Mouse (Mus musculus) forebrain, embryonic 14.5 days (tissue): Measurements from ENCODE around the gene Ppp1r3a. TPM values are rescaled to one million over a fixed set of nuclear protein-coding genes. Genes with fewer than 3 reads are reported as not detected.

Experiments
- ATAC-seq: fragments of 200-750 bp; cut with Nextera tagmentation; 2 replicates; pipeline ENCODE4 v1.8.0; 2017; ENCODE audit warnings: mild to moderate bottlenecking, moderate library complexity
- DNase-seq: peaks from one replicate; pipeline ENCODE4 v3.0.0-alpha.2; 2015; ENCODE audit warnings: low spot score
- H3K27ac ChIP-seq: fragments of 300-500 bp; sonication (generic); 2 replicates; pipeline ENCODE4 v1.5.1; 2014; ENCODE audit warnings: low read depth, mild to moderate bottlenecking, control low read depth, low read length, moderate library complexity
- H3K27me3 ChIP-seq: fragments of 300-500 bp; sonication (generic); replicated peaks from 2 replicates; pipeline ENCODE4 v1.6.1; 2014; ENCODE audit warnings: low read length, control low read depth, mixed read lengths; ENCODE audit not compliant: control insufficient read depth, insufficient read depth
- H3K36me3 ChIP-seq: fragments of 300-500 bp; sonication (generic); 2 replicates; pipeline ENCODE4 v1.6.1; 2014; ENCODE audit warnings: low read length, control low read depth; ENCODE audit not compliant: control insufficient read depth, insufficient read depth
- H3K4me1 ChIP-seq: fragments of 300-500 bp; sonication (generic); 2 replicates; pipeline ENCODE4 v1.6.1; 2014; ENCODE audit warnings: antibody characterized with exemption, low read length, control low read depth; ENCODE audit not compliant: control insufficient read depth, insufficient read depth
- H3K4me2 ChIP-seq: fragments of 300-500 bp; sonication (generic); 2 replicates; pipeline ENCODE4 v1.6.1; 2014; ENCODE audit warnings: mild to moderate bottlenecking, control low read depth, low read length
- H3K4me3 ChIP-seq: fragments of 300-500 bp; sonication (generic); 2 replicates; pipeline ENCODE4 v1.5.1; 2014; ENCODE audit warnings: low read depth, low read length, control low read depth
- H3K9ac ChIP-seq: fragments of 300-500 bp; sonication (generic); 2 replicates; pipeline ENCODE4 v1.6.1; 2014; ENCODE audit warnings: mild to moderate bottlenecking, low read length, control low read depth, moderate library complexity
- H3K9me3 ChIP-seq: fragments of 300-500 bp; sonication (generic); replicated peaks from 2 replicates; pipeline ENCODE4 v1.6.1; 2016; ENCODE audit warnings: low read length, control low read depth, mixed read lengths; ENCODE audit not compliant: control insufficient read depth
- WGBS: fragments of 180-500 bp; shearing (Covaris S2); extraction: QIAGEN DNeasy Blood & Tissue Kit; methylation state at CpG from one replicate; pipeline ENCODE4 v1.1.7; 2014; 5-methylcytosine and 5-hydroxymethylcytosine counted together
- polyA plus RNA-seq: library from polyadenylated mRNA; unstranded; fragments of >200 nt; fragmentation: Nextera tagmentation; extraction: Ambion mirVana; gene quantifications from 2 replicates; pipeline ENCODE4 v1.2.1, GENCODE M21; 2014

The Ppp1r3a gene
- polyA plus RNA-seq, result not detected in 2 replicates

- Histone ChIP-seq H3K4me2 (no peak within 1 kb of the TSS), H3K27ac (no peak within 1 kb of the TSS), H3K9me3 (no peaks in the 10 kb centered on the region), H3K4me3 (no peak within 1 kb of the TSS), H3K36me3 (no peaks in the 10 kb centered on the region), H3K9ac (no peak within 1 kb of the TSS), H3K4me1 (no peaks in the 10 kb centered on the region), H3K27me3 (no peaks in the 10 kb centered on the region)
- DNase-seq (no peak), ATAC-seq (no peak)
- WGBS, result 94% methylated on average over 7 of the region's 7 CpGs
Observed at GRCm38 (mm10) chr6:14754901-14755591, at the start of gene Ppp1r3a. Gene Ppp1r3a (minus strand): TSS chr6:14755274.

- H3K9me3 ChIP-seq, result no peaks in the 10 kb centered on the region
- no peaks in the 10 kb centered on the region for H3K36me3 ChIP-seq
- no peak for ATAC-seq
- no peak overlapping the region for H3K4me2 ChIP-seq
- H3K4me1 ChIP-seq, result no peaks in the 10 kb centered on the region
- 100% methylated on average over 1 of the region's 1 CpGs for WGBS
- H3K4me3 ChIP-seq, result no peak overlapping the region
- no peak for DNase-seq
- no peaks in the 10 kb centered on the region for H3K27me3 ChIP-seq
- H3K9ac ChIP-seq, result no peak overlapping the region
- no peak overlapping the region for H3K27ac ChIP-seq
Observed at GRCm38 (mm10) chr6:14787157-14787938, 32.3 kb upstream of the Ppp1r3a start.

GRCm38 (mm10) chr6:14777920-14778319, 22.8 kb upstream of the Ppp1r3a start:
- no peak for DNase-seq
- no peaks in the 10 kb centered on the region for H3K9me3 ChIP-seq
- no peaks in the 10 kb centered on the region for H3K27me3 ChIP-seq
- no peak overlapping the region for H3K4me3 ChIP-seq
- no peak overlapping the region for H3K9ac ChIP-seq
- H3K4me2 ChIP-seq, result no peak overlapping the region
- H3K27ac ChIP-seq, result no peak overlapping the region
- H3K4me1 ChIP-seq, result no peaks in the 10 kb centered on the region
- 93% methylated on average over 4 of the region's 4 CpGs for WGBS
- H3K36me3 ChIP-seq, result no peaks in the 10 kb centered on the region
- no peak for ATAC-seq

- WGBS, result 79% methylated on average over 2 of the region's 2 CpGs
- no peak overlapping the region for H3K9ac ChIP-seq
- no peak overlapping the region for H3K4me3 ChIP-seq
- H3K36me3 ChIP-seq, result no peaks in the 10 kb centered on the region
- no peak overlapping the region for H3K4me2 ChIP-seq
- no peak overlapping the region for H3K27ac ChIP-seq
- H3K9me3 ChIP-seq, result no peaks in the 10 kb centered on the region
- H3K27me3 ChIP-seq, result no peaks in the 10 kb centered on the region
- ATAC-seq (no peak), DNase-seq (no peak)
- H3K4me1 ChIP-seq, result no peaks in the 10 kb centered on the region
Observed at GRCm38 (mm10) chr6:14771717-14772116, 16.6 kb upstream of the Ppp1r3a start.

GRCm38 (mm10) chr6:14757486-14757885, 2.4 kb upstream of the Ppp1r3a start:
- Histone ChIP-seq H3K4me3 (no peak overlapping the region), H3K36me3 (no peaks in the 10 kb centered on the region), H3K4me1 (no peaks in the 10 kb centered on the region), H3K9ac (no peak overlapping the region), H3K27me3 (no peaks in the 10 kb centered on the region), H3K9me3 (no peaks in the 10 kb centered on the region), H3K4me2 (no peak overlapping the region), H3K27ac (no peak overlapping the region)
- 79% methylated on average over 3 of the region's 3 CpGs for WGBS
- no peak for DNase-seq
- ATAC-seq, result no peak

GRCm38 (mm10) chr6:14753512-14753911, 1.6 kb downstream of the Ppp1r3a start:
- no peaks in the 10 kb centered on the region for H3K27me3 ChIP-seq
- no peak for ATAC-seq
- H3K27ac ChIP-seq, result no peak overlapping the region
- H3K9me3 ChIP-seq, result no peaks in the 10 kb centered on the region
- H3K9ac ChIP-seq, result no peak overlapping the region
- no peak overlapping the region for H3K4me3 ChIP-seq
- DNase-seq, result no peak
- WGBS, result 84% methylated on average over 4 of the region's 4 CpGs
- H3K36me3 ChIP-seq, result no peaks in the 10 kb centered on the region
- H3K4me1 ChIP-seq, result no peaks in the 10 kb centered on the region
- H3K4me2 ChIP-seq, result no peak overlapping the region

- no peaks in the 10 kb centered on the region for H3K36me3 ChIP-seq
- whole genome bisulfite sequencing, result 68% methylated on average over 1 of the region's 1 CpGs
- no peak overlapping the region for H3K27ac ChIP-seq
- no peak overlapping the region for H3K4me3 ChIP-seq
- H3K9ac ChIP-seq, result no peak overlapping the region
- no peaks in the 10 kb centered on the region for H3K27me3 ChIP-seq
- H3K4me2 ChIP-seq, result no peak overlapping the region
- ATAC-seq (no peak), DNase-seq (no peak)
- no peaks in the 10 kb centered on the region for H3K4me1 ChIP-seq
- no peaks in the 10 kb centered on the region for H3K9me3 ChIP-seq
Observed at GRCm38 (mm10) chr6:14752211-14752610, 2.9 kb downstream of the Ppp1r3a start.

GRCm38 (mm10) chr6:14747000-14747399, 8.1 kb downstream of the Ppp1r3a start:
- no peaks in the 10 kb centered on the region for H3K4me1 ChIP-seq
- H3K36me3 ChIP-seq, result no peaks in the 10 kb centered on the region
- H3K9ac ChIP-seq, result no peak overlapping the region
- H3K4me2 ChIP-seq, result no peak overlapping the region
- no peak for ATAC-seq
- WGBS, result 53% methylated on average over 2 of the region's 2 CpGs
- H3K4me3 ChIP-seq, result no peak overlapping the region
- no peaks in the 10 kb centered on the region for H3K27me3 ChIP-seq
- no peaks in the 10 kb centered on the region for H3K9me3 ChIP-seq
- DNase-seq, result peak; percentile 10
- no peak overlapping the region for H3K27ac ChIP-seq

GRCm38 (mm10) chr6:14736017-14736416, 19.1 kb downstream of the Ppp1r3a start:
- Histone ChIP-seq H3K27ac (no peak overlapping the region), H3K4me3 (no peak overlapping the region), H3K9ac (no peak overlapping the region), H3K36me3 (no peaks in the 10 kb centered on the region), H3K9me3 (no peaks in the 10 kb centered on the region), H3K4me2 (no peak overlapping the region), H3K4me1 (no peaks in the 10 kb centered on the region), H3K27me3 (no peaks in the 10 kb centered on the region)
- ATAC-seq (no peak), DNase-seq (peak; percentile 30)
- whole genome bisulfite sequencing, result 59% methylated on average over 2 of the region's 2 CpGs
